ENCODE assay signal across 13 mouse cellular contexts in genomic region chr14:79034511-79034913, GRCm38 (mm10).
A peak's percentile ranks its signal among the peaks of the same experiment; 100 is the strongest.
DNase-seq lines count a peak whose midpoint lies in the region; ATAC-seq and TF ChIP-seq lines count a peak whose summit lies in the region.
"Had no signal": no experiment of that assay in that cellular context is flagged by ENCODE, and none has a peak within 500 bp of the region (broad histone marks: within the 10 kb centered on the region; RNA-seq: fewer than 3 reads in every experiment).

No protein-coding gene starts in this region.

- 0 out of 2 replicates have a peak overlapping the region, but pooled peaks have one; percentile 68 for H3K27ac ChIP-seq in cortical plate, adult 2 months (ENCODE audit: insufficient read depth, low read length)
- H3K27ac ChIP-seq: neural tube, embryonic 15.5 days had no signal

- peak; percentile 15 for DNase-seq in kidney, adult 9 months
- no peak for DNase-seq in kidney, adult 18-20 months
- DNase-seq in brain, embryonic 14.5 days (ENCODE audit: low read depth) = peak; percentile 27
- peak; percentile 73 for DNase-seq in lung, postnatal 10 days
- DNase-seq in cerebellum, adult 11 months = no peak
- DNase-seq: cerebellum, adult 11-12 months; gastrocnemius, postnatal 14 days; spleen, adult 18-20 months had no signal

- no peaks in the 10 kb centered on the region for H3K4me1 ChIP-seq in cortical plate, adult 2 months (ENCODE audit: control insufficient read depth, insufficient read depth, low read length)

- H3K4me3 ChIP-seq in cortical plate, adult 2 months (ENCODE audit: insufficient read depth, low read length) = no peak overlapping the region
- H3K4me3 ChIP-seq: embryonic facial prominence, embryonic 13.5 days; neural tube, embryonic 15.5 days had no signal

- no peak for TF ChIP-seq POLR2A in brain, embryonic 14.5 days (IDR thresholded peaks at IDR 0.05; ENCODE audit: borderline replicate concordance, extremely low read depth, insufficient read depth, insufficient read length, poor library complexity, severe bottlenecking)
- TF ChIP-seq POLR2A in cortical plate, adult 2 months (IDR thresholded peaks at IDR 0.05; ENCODE audit: extremely low read depth, insufficient read depth, low read length) = no peak

- no peak for ATAC-seq in monocyte, adult 5-6 weeks (replicated peaks; ENCODE audit: insufficient number of reproducible peaks, low FRiP score, low TSS enrichment, poor library complexity, severe bottlenecking)
- no peak for ATAC-seq in activated CD4-positive, CD25-positive, alpha-beta regulatory T cell, adult 4 months

- no peak for TF ChIP-seq CTCF in brain, embryonic 14.5 days (IDR thresholded peaks at IDR 0.05; ENCODE audit: borderline replicate concordance, extremely low read depth, insufficient read depth, insufficient read length)
- TF ChIP-seq CTCF in cortical plate, adult 2 months (IDR thresholded peaks at IDR 0.05; ENCODE audit: extremely low read depth, insufficient read depth, low read length) = no peak

Comparison
In these comparisons a context has a peak if more than half of its experiments do, and no peak if none do; other contexts are left out.
1. DNase-seq: peak in kidney, adult 9 months (single experiment), brain, embryonic 14.5 days (single experiment) and lung, postnatal 10 days (single experiment); none in kidney, adult 18-20 months (single experiment) and cerebellum, adult 11 months (single experiment).